Mouse (Mus musculus): ENCODE measurements around the gene Slc16a6.

DNA sequence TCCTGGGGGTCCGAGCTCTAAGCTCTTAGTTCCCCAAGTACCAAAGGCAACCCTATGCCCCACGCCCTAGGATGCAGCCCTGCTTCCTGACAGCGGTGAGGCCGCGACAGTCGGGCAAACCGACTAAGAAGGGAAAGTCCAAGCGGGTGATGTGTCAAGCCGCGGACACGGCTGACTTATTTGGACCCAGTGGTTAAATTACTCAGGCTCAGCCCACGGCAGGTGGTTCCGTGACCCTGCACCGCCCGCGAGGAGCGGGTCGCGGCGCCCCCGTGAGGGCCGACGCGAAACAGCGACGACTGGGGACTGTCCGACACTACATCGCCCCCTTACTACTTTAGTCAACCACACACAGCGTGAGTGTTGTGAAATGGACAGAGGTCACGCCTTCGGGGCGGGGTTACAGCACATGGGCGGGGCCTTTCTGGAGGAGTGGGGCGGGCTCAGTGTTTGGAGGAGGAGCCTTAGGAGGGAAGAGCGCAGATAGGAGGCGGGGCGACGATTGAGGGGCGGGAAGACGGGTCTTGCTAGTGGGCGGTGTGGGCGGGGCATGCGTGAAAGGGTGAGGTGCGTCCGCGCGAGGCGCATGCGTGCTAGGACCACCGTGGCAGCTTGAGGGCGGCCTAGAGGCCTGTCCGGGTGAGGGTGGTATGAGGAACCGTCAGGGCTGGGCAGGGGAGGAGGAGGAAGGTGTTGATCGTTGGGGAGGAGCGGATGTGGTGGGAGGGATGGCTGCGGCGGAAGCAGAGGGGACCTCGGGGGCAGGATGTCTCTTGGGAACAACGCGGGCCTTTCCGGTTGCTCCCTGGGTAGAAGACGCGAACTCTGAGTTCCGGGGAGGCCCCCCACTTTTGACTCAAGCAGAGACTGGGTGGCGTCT lies 47.8 kb downstream of the Slc16a6 start, which contains the start of gene Amz2:
- peak; percentile 29 to 100; a peak in 3 of 4 replicates for TF ChIP-seq CTCF (conservative IDR thresholded peaks at IDR 0.05 in 1 of 2, IDR thresholded peaks at IDR 0.05 in 1 of 2; ENCODE audit: low read depth in 2 of 2, low read length in 2 of 2)
- TF ChIP-seq POLR2A (IDR thresholded peaks at IDR 0.05; ENCODE audit: low read depth, low read length) = peak; percentile 56; the same call in 1 of the 2 replicates
- TF ChIP-seq TBP (conservative IDR thresholded peaks at IDR 0.05; ENCODE audit: low read depth, low read length) = no peak; the same call in 1 of the 2 replicates
- peak; percentile 98 for TF ChIP-seq RAD21 (IDR thresholded peaks at IDR 0.05; ENCODE audit: low read depth, low read length)
- TF ChIP-seq ZNF384 (IDR thresholded peaks at IDR 0.05; ENCODE audit: low read depth, low read length) = peak; percentile 70; the same call in 1 of the 2 replicates
